Mouse (Mus musculus) bone marrow, adult 2 months (tissue): Measurements from ENCODE around the gene Thbs1.

Experiments
- CTCF ChIP-seq: fragments of 200-500 bp; IDR thresholded peaks from 2 replicates; pipeline ENCODE4 v1.5.1; 2011; ENCODE audit warnings: low read length, control low read depth; ENCODE audit not compliant: control insufficient read depth, insufficient read depth
- POLR2A ChIP-seq: fragments of 200-500 bp; IDR thresholded peaks from 2 replicates; pipeline ENCODE4 v1.6.1; 2011; ENCODE audit warnings: low read depth, mild to moderate bottlenecking, control low read depth, low read length, borderline replicate concordance; ENCODE audit not compliant: control insufficient read depth

- no peak for TF ChIP-seq CTCF
- TF ChIP-seq POLR2A: no peak
These were observed 56.1 kb downstream of the Thbs1 start for GRCm38 (mm10) chr2:118167731-118168130.
